Mouse (Mus musculus): ENCODE measurements around the gene Pts. TPM values are rescaled to one million over a fixed set of nuclear protein-coding genes. Genes with fewer than 3 reads are reported as not detected.

Gene Pts
- total RNA-seq, 2 experiments from 2014 or later = 45.2 to 76.0 TPM

- no peak for ATAC-seq (replicated peaks; ENCODE audit: low FRiP score, low TSS enrichment, poor library complexity, severe bottlenecking)
Observed at GRCm38 (mm10) chr9:50535930-50536329, 7.4 kb upstream of the Pts start.

- peak; percentile 36; the same call in 1 of the 2 replicates for ATAC-seq (replicated peaks; ENCODE audit: low FRiP score, low TSS enrichment, poor library complexity, severe bottlenecking)
Observed at GRCm38 (mm10) chr9:50533791-50534190, 5.3 kb upstream of the Pts start.

GRCm38 (mm10) chr9:50533328-50533727, 4.8 kb upstream of the Pts start:
- ATAC-seq (replicated peaks; ENCODE audit: low FRiP score, low TSS enrichment, poor library complexity, severe bottlenecking) = peak; percentile 58

- no peak for ATAC-seq (replicated peaks; ENCODE audit: low FRiP score, low TSS enrichment, poor library complexity, severe bottlenecking)
Observed at GRCm38 (mm10) chr9:50530890-50531289, 2.4 kb upstream of the Pts start.

GRCm38 (mm10) chr9:50527860-50528259, 664 bp downstream of the Pts start:
- peak; percentile 65 for ATAC-seq (replicated peaks; ENCODE audit: low FRiP score, low TSS enrichment, poor library complexity, severe bottlenecking)

GRCm38 (mm10) chr9:50525585-50525984, 2.9 kb downstream of the Pts start:
- no peak for ATAC-seq (replicated peaks; ENCODE audit: low FRiP score, low TSS enrichment, poor library complexity, severe bottlenecking)

- ATAC-seq (replicated peaks; ENCODE audit: low FRiP score, low TSS enrichment, poor library complexity, severe bottlenecking) = no peak
Observed at GRCm38 (mm10) chr9:50524936-50525335, 3.6 kb downstream of the Pts start.

- no peak for ATAC-seq (replicated peaks; ENCODE audit: low FRiP score, low TSS enrichment, poor library complexity, severe bottlenecking)
Observed at GRCm38 (mm10) chr9:50522574-50522973, 6.0 kb downstream of the Pts start.

GRCm38 (mm10) chr9:50521562-50521961, 7.0 kb downstream of the Pts start:
- no peak for ATAC-seq (replicated peaks; ENCODE audit: low FRiP score, low TSS enrichment, poor library complexity, severe bottlenecking)

- ATAC-seq (replicated peaks; ENCODE audit: low FRiP score, low TSS enrichment, poor library complexity, severe bottlenecking) = peak; percentile 58; the same call in 1 of the 2 replicates
Observed at GRCm38 (mm10) chr9:50520748-50521147, 7.8 kb downstream of the Pts start.

GRCm38 (mm10) chr9:50518781-50519180, 9.7 kb downstream of the Pts start:
- ATAC-seq (replicated peaks; ENCODE audit: low FRiP score, low TSS enrichment, poor library complexity, severe bottlenecking) = peak; percentile 71; the same call in 1 of the 2 replicates

GRCm38 (mm10) chr9:50515462-50515861, 13.1 kb downstream of the Pts start:
- no peak for ATAC-seq (replicated peaks; ENCODE audit: low FRiP score, low TSS enrichment, poor library complexity, severe bottlenecking)

GRCm38 (mm10) chr9:50507570-50507969, 21.0 kb downstream of the Pts start:
- ATAC-seq (replicated peaks; ENCODE audit: low FRiP score, low TSS enrichment, poor library complexity, severe bottlenecking) = no peak

GRCm38 (mm10) chr9:50505405-50505804, 23.1 kb downstream of the Pts start:
- no peak for ATAC-seq (replicated peaks; ENCODE audit: low FRiP score, low TSS enrichment, poor library complexity, severe bottlenecking)

- ATAC-seq (replicated peaks; ENCODE audit: low FRiP score, low TSS enrichment, poor library complexity, severe bottlenecking) = no peak
Observed at GRCm38 (mm10) chr9:50502949-50503348, 25.6 kb downstream of the Pts start.

- ATAC-seq (replicated peaks; ENCODE audit: low FRiP score, low TSS enrichment, poor library complexity, severe bottlenecking) = peak; percentile 92
Observed at GRCm38 (mm10) chr9:50500974-50501501, 27.5 kb downstream of the Pts start.

- no peak for ATAC-seq (replicated peaks; ENCODE audit: low FRiP score, low TSS enrichment, poor library complexity, severe bottlenecking)
Observed at GRCm38 (mm10) chr9:50500467-50500973, 28.0 kb downstream of the Pts start.

- no peak for ATAC-seq (replicated peaks; ENCODE audit: low FRiP score, low TSS enrichment, poor library complexity, severe bottlenecking)
Observed at GRCm38 (mm10) chr9:50499781-50500180, 28.7 kb downstream of the Pts start.

- ATAC-seq (replicated peaks; ENCODE audit: low FRiP score, low TSS enrichment, poor library complexity, severe bottlenecking) = no peak
Observed at GRCm38 (mm10) chr9:50498815-50499214, 29.7 kb downstream of the Pts start.

- ATAC-seq (replicated peaks; ENCODE audit: low FRiP score, low TSS enrichment, poor library complexity, severe bottlenecking) = no peak
Observed at GRCm38 (mm10) chr9:50497536-50497935, 31.0 kb downstream of the Pts start.

GRCm38 (mm10) chr9:50497076-50497475, 31.4 kb downstream of the Pts start:
- ATAC-seq (replicated peaks; ENCODE audit: low FRiP score, low TSS enrichment, poor library complexity, severe bottlenecking) = no peak

GRCm38 (mm10) chr9:50496546-50496945, 32.0 kb downstream of the Pts start:
- ATAC-seq (replicated peaks; ENCODE audit: low FRiP score, low TSS enrichment, poor library complexity, severe bottlenecking) = no peak

Measured in megakaryocyte-erythroid progenitor cell, adult 5-6 weeks (primary cell).